Mouse (Mus musculus) heart, embryonic 12.5 days (tissue): ENCODE results near the gene Vmn2r83. TPM values are rescaled to one million over a fixed set of nuclear protein-coding genes. Genes with fewer than 3 reads are reported as not detected.

Experiments used
- ATAC-seq: fragments of 200-750 bp; cut with Nextera tagmentation; 2 replicates; pipeline ENCODE4 v1.8.0; 2017; ENCODE audit warnings: moderate TSS enrichment, moderate library complexity; ENCODE audit not compliant: insufficient number of reproducible peaks, low FRiP score
- H3K27ac ChIP-seq: fragments of 300-500 bp; sonication (generic); 2 replicates; pipeline ENCODE4 v1.5.1; 2016; ENCODE audit warnings: mild to moderate bottlenecking, moderate library complexity; ENCODE audit not compliant: poor library complexity, severe bottlenecking
- H3K27me3 ChIP-seq: fragments of 300-500 bp; sonication (generic); replicated peaks from 2 replicates; pipeline ENCODE4 v1.6.1; 2016; ENCODE audit warnings: mild to moderate bottlenecking, moderate library complexity
- H3K36me3 ChIP-seq: fragments of 300-500 bp; sonication (generic); 2 replicates; pipeline ENCODE4 v1.6.1; 2016; ENCODE audit warnings: mild to moderate bottlenecking, moderate library complexity
- H3K4me1 ChIP-seq: fragments of 300-500 bp; sonication (generic); replicated peaks from 2 replicates; pipeline ENCODE4 v1.6.1; 2016; ENCODE audit warnings: mild to moderate bottlenecking
- H3K4me2 ChIP-seq: fragments of 300-500 bp; sonication (generic); 2 replicates; pipeline ENCODE4 v1.6.1; 2016; ENCODE audit warnings: mild to moderate bottlenecking, moderate library complexity
- H3K4me3 ChIP-seq: fragments of 300-500 bp; sonication (generic); 2 replicates; pipeline ENCODE4 v1.5.1; 2016; ENCODE audit warnings: mild to moderate bottlenecking
- H3K9ac ChIP-seq: fragments of 300-500 bp; sonication (generic); 2 replicates; pipeline ENCODE4 v1.6.1; 2016; ENCODE audit warnings: mild to moderate bottlenecking, moderate library complexity
- H3K9me3 ChIP-seq: fragments of 300-500 bp; sonication (generic); replicated peaks from 2 replicates; pipeline ENCODE4 v1.6.1; 2016; ENCODE audit warnings: mild to moderate bottlenecking, moderate library complexity
- WGBS: fragments of 180-500 bp; shearing (Covaris S2); methylation state at CpG from one replicate; pipeline ENCODE4 v1.1.7; 2016; 5-methylcytosine and 5-hydroxymethylcytosine counted together
- microRNA-seq: library from miRNA; unstranded; fragments of <30 nt; microRNA quantifications from one replicate; pipeline ENCODE4, GENCODE M21; 2017
- polyA plus RNA-seq: library from polyadenylated mRNA; unstranded; fragments of >200 nt; fragmentation: Nextera tagmentation; extraction: Ambion mirVana; gene quantifications from 2 replicates; pipeline ENCODE4 v1.2.1, GENCODE M21; 2016

Vmn2r83 gene
- polyA plus RNA-seq, 1 experiment from 2014 or later = not detected

GRCm38 (mm10) chr10:79538323-79538722, 69.8 kb downstream of the Vmn2r83 start:
- Histone ChIP-seq H3K4me2 (no peak overlapping the region), H3K9ac (no peak overlapping the region), H3K27ac (no peak overlapping the region), H3K9me3 (no peaks in the 10 kb centered on the region), H3K36me3 (peaks cover 50% of the 10 kb centered on the region), H3K4me3 (no peak overlapping the region), H3K27me3 (0 out of 2 replicates have a peak, but pooled peaks cover 7% of the 10 kb centered on the region), H3K4me1 (peaks cover 4% of the 10 kb centered on the region; the same call in 1 of the 2 replicates)
- WGBS = 83% methylated on average over 3 of the region's 3 CpGs
- ATAC-seq = no peak

GRCm38 (mm10) chr10:79538873-79539272, 70.3 kb downstream of the Vmn2r83 start:
- H3K36me3 ChIP-seq = peaks cover 56% of the 10 kb centered on the region
- H3K27me3 ChIP-seq = 0 out of 2 replicates have a peak, but pooled peaks cover 7% of the 10 kb centered on the region
- H3K4me3 ChIP-seq = no peak overlapping the region
- 57% methylated on average over 4 of the region's 4 CpGs for WGBS
- no peak overlapping the region for H3K27ac ChIP-seq
- peaks cover 3% of the 10 kb centered on the region; the same call in 1 of the 2 replicates for H3K4me1 ChIP-seq
- ATAC-seq = no peak
- H3K9me3 ChIP-seq = no peaks in the 10 kb centered on the region
- no peak overlapping the region for H3K4me2 ChIP-seq
- H3K9ac ChIP-seq = no peak overlapping the region

GRCm38 (mm10) chr10:79539701-79540495, 71.4 kb downstream of the Vmn2r83 start:
- no peaks in the 10 kb centered on the region; the same call in 1 of the 2 replicates for H3K4me1 ChIP-seq
- no peak overlapping the region for H3K27ac ChIP-seq
- no peaks in the 10 kb centered on the region for H3K27me3 ChIP-seq
- H3K9me3 ChIP-seq = no peaks in the 10 kb centered on the region
- H3K4me2 ChIP-seq = no peak overlapping the region
- H3K36me3 ChIP-seq = peaks cover 66% of the 10 kb centered on the region
- H3K9ac ChIP-seq = no peak overlapping the region
- no peak for ATAC-seq
- no peak overlapping the region for H3K4me3 ChIP-seq
- whole genome bisulfite sequencing = 91% methylated on average over 16 of the region's 16 CpGs

- 96% methylated on average over 11 of the region's 11 CpGs for WGBS
- H3K27ac ChIP-seq = no peak overlapping the region
- no peaks in the 10 kb centered on the region for H3K9me3 ChIP-seq
- no peak overlapping the region for H3K4me2 ChIP-seq
- H3K4me1 ChIP-seq = no peaks in the 10 kb centered on the region; the same call in 1 of the 2 replicates
- no peaks in the 10 kb centered on the region for H3K27me3 ChIP-seq
- H3K9ac ChIP-seq = no peak overlapping the region
- peaks cover 75% of the 10 kb centered on the region for H3K36me3 ChIP-seq
- H3K4me3 ChIP-seq = no peak overlapping the region
- ATAC-seq = no peak
Measured at GRCm38 (mm10) chr10:79540746-79541145, 72.2 kb downstream of the Vmn2r83 start.

- WGBS = 89% methylated on average over 15 of the region's 15 CpGs
- Histone ChIP-seq H3K4me3 (no peak overlapping the region), H3K9ac (no peak overlapping the region), H3K4me1 (no peaks in the 10 kb centered on the region; the same call in 1 of the 2 replicates), H3K27ac (no peak overlapping the region), H3K9me3 (no peaks in the 10 kb centered on the region), H3K4me2 (no peak overlapping the region), H3K36me3 (peaks cover 82% of the 10 kb centered on the region), H3K27me3 (no peaks in the 10 kb centered on the region)
- no peak for ATAC-seq
Measured at GRCm38 (mm10) chr10:79541522-79541921, 73.0 kb downstream of the Vmn2r83 start.

DNA sequence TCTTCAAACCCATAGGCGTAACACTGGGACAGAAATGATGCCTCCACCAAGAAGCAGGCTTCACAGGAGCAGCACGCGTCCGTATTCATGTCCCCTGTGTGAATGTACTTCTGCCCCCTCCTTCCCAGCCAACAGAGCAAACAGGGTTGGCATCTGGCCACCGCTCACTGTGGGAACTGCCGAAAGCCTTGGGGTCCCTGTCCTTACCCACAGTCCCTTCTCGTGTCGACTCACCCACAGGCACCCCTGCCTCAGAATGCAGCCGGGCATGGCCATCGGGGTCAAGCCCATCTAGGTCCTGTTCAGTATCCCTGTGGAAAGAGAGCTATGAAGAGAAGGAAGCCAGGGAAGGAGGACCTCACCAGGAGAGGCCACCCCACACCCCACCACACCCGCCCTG, 73.6 kb downstream of the Vmn2r83 start:
- Histone ChIP-seq H3K9ac (no peak overlapping the region), H3K4me2 (no peak overlapping the region), H3K27ac (no peak overlapping the region), H3K27me3 (no peaks in the 10 kb centered on the region), H3K9me3 (no peaks in the 10 kb centered on the region), H3K4me1 (no peaks in the 10 kb centered on the region; the same call in 1 of the 2 replicates), H3K36me3 (peaks cover 89% of the 10 kb centered on the region), H3K4me3 (no peak overlapping the region)
- ATAC-seq = no peak
- 90% methylated on average over 11 of the region's 11 CpGs for WGBS

Small RNA genes within 50 kb of the gene (microRNA-seq; reads per million reads assigned to microRNA genes)
- 0.71 reads per million for gene Mir6909

Other genes with a start within 250 kb of the Vmn2r83 start
- not detected in 2 replicates for gene Vmn2r81, start 221.0 kb upstream of the Vmn2r83 start, polyA plus RNA-seq
- gene Vmn2r82, start 112.2 kb upstream of the Vmn2r83 start, polyA plus RNA-seq = not detected in 2 replicates
- 12.0 and 12.3 TPM in 2 replicates for gene Plpp2, start 65.1 kb downstream of the Vmn2r83 start, polyA plus RNA-seq
- 38.2 and 38.7 TPM in 2 replicates for gene Mier2, start 86.5 kb downstream of the Vmn2r83 start, polyA plus RNA-seq
- not detected in 2 replicates for gene Theg, start 118.6 kb downstream of the Vmn2r83 start, polyA plus RNA-seq
- not detected in 2 replicates for gene C2cd4c, start 145.3 kb downstream of the Vmn2r83 start, polyA plus RNA-seq
- gene Shc2, start 169.2 kb downstream of the Vmn2r83 start, polyA plus RNA-seq = 2.7 and 3.0 TPM in 2 replicates
- gene Odf3l2, start 177.0 kb downstream of the Vmn2r83 start, polyA plus RNA-seq = not detected in 2 replicates
- 0.23 and 1.0 TPM in 2 replicates for gene Madcam1, start 195.8 kb downstream of the Vmn2r83 start, polyA plus RNA-seq
- 41.9 and 46.0 TPM in 2 replicates for gene Tpgs1, start 200.6 kb downstream of the Vmn2r83 start, polyA plus RNA-seq
- 151 and 152 TPM in 2 replicates for gene Cdc34, start 213.5 kb downstream of the Vmn2r83 start, polyA plus RNA-seq
- 0.78 and 0.83 TPM in 2 replicates for gene Gzmm, start 220.3 kb downstream of the Vmn2r83 start, polyA plus RNA-seq
- gene Bsg, start 235.8 kb downstream of the Vmn2r83 start, polyA plus RNA-seq = 1,289 and 1,310 TPM in 2 replicates
- not detected in 2 replicates for gene Hcn2, start 247.9 kb downstream of the Vmn2r83 start, polyA plus RNA-seq